Mouse (Mus musculus): ENCODE data around the gene Npr1.

DNA sequence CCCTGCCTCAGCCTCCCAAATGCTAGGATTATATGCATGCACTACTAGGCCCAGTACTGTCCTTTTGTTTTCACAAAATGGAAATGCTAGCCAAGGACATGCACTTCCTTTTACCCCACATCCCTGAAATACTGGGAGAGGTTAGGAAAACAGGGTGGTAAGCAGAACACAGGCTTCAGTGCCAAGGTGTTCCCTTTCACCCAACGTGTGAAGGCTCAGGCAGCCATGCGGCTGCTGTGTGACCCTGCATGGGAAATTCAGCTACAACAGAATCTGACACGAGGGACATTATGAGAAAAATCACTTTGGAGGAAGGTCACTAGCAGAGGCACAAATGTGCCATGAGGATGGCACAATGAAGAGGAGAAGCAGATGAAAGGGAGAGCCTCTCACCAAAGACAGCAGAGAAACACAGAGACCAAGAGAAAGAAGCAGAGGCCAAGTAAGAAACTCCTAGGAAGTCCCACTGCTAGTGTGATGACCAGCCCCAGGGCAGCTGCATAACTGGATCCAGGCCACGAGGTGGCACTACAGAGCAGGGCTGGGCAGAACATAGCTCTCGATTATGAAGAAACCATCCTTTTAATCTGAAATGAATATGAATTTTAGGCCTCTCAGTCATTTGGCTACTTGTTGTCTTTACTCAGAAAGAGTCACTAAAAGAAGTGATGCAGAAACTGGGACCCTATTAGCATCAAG is 53.2 kb downstream of the Npr1 start:
- TF ChIP-seq CTCF (IDR thresholded peaks at IDR 0.05; ENCODE audit: low read depth, low read length) (peak; percentile 95), POLR2A (IDR thresholded peaks at IDR 0.05; ENCODE audit: extremely low read depth, insufficient read depth, low read length) (no peak)
